Mouse (Mus musculus) testis, adult 2 months (tissue): Measurements from ENCODE around the gene Rraga. TPM values are rescaled to one million over a fixed set of nuclear protein-coding genes. Genes with fewer than 3 reads are reported as not detected.

Experiments
- polyA plus RNA-seq: library from polyadenylated mRNA; depleted of rRNA; stranded (reverse); fragments of >200 nt; gene quantifications from 2 replicates; pipeline ENCODE4 v1.2.3, GENCODE M21; 2012; rRNA removed

The Rraga gene
- polyA plus RNA-seq, 1 experiment: 18.9 TPM

Other genes with a start within 250 kb of the Rraga start
- gene Saxo1, start 17.3 kb upstream of the Rraga start, polyA plus RNA-seq: 87.4 and 95.3 TPM in 2 replicates
- gene Haus6, start 36.4 kb downstream of the Rraga start, polyA plus RNA-seq: 8.8 and 12.2 TPM in 2 replicates
- 68.7 and 69.0 TPM in 2 replicates for gene Plin2, start 94.4 kb downstream of the Rraga start, polyA plus RNA-seq
- 5.0 and 7.0 TPM in 2 replicates for gene Dennd4c, start 172.9 kb downstream of the Rraga start, polyA plus RNA-seq